ENCODE assay signal across 8 mouse cellular contexts in genomic region chr5:112298226-112298988, GRCm38 (mm10). TPM values are rescaled to one million over a fixed set of nuclear protein-coding genes. Genes with fewer than 3 reads are reported as not detected.
DNase-seq lines count a peak whose midpoint lies in the region; ATAC-seq lines count a peak whose summit lies in the region.

No protein-coding gene starts in this region.

- no peak overlapping the region for H3K4me2 ChIP-seq in intestine, embryonic 16.5 days (ENCODE audit: low read depth, low read length)

- H3K27me3 ChIP-seq in intestine, embryonic 16.5 days (replicated peaks; ENCODE audit: control insufficient read depth, insufficient read depth, low read length), result no peaks in the 10 kb centered on the region

- H3K4me3 ChIP-seq in brown adipose tissue, adult 24 weeks (ENCODE audit: insufficient read depth, low read depth, low read length), result no peak overlapping the region
- no peak overlapping the region for H3K4me3 ChIP-seq in intestine, embryonic 16.5 days (ENCODE audit: low read length)

- H3K9me3 ChIP-seq in intestine, embryonic 16.5 days (ENCODE audit: control insufficient read depth, low read length), result no peaks in the 10 kb centered on the region

- peak; percentile 51 for ATAC-seq in activated CD4-positive, CD25-positive, alpha-beta regulatory T cell, adult 4 months
- ATAC-seq in intestine, embryonic 16.5 days, result peak; percentile 52
- no peak for ATAC-seq in frontal cortex, adult (ENCODE audit: low TSS enrichment)

- WGBS in intestine, embryonic 16.5 days, result 84% methylated on average over 12 of the region's 12 CpGs

- H3K9ac ChIP-seq in intestine, embryonic 16.5 days (ENCODE audit: low read depth, low read length), result peak overlapping the region; percentile 9; the same call in 1 of the 2 replicates

- H3K27ac ChIP-seq in brown adipose tissue, adult 24 weeks (replicated peaks; ENCODE audit: low read depth, low read length), result peak overlapping the region; percentile 52
- H3K27ac ChIP-seq in intestine, embryonic 16.5 days (ENCODE audit: low read length), result peak overlapping the region; percentile 45

- H3K36me3 ChIP-seq in intestine, embryonic 16.5 days (ENCODE audit: control insufficient read depth, insufficient read depth, low read length), result no peaks in the 10 kb centered on the region

- peaks cover 71% of the 10 kb centered on the region for H3K4me1 ChIP-seq in brown adipose tissue, adult 24 weeks (ENCODE audit: control insufficient read depth, insufficient read depth, insufficient read length, low read length)
- peaks cover 50% of the 10 kb centered on the region for H3K4me1 ChIP-seq in intestine, embryonic 16.5 days (ENCODE audit: control insufficient read depth, insufficient read depth, low read length)

- peak; percentile 62 for DNase-seq in lung, postnatal 10 days
- DNase-seq in left cerebral cortex, adult 8-10 months (ENCODE audit: low spot score in 2 of 2), result no peak
- DNase-seq in cerebellum, postnatal 25 days, result no peak
- no peak for DNase-seq in cerebellum, postnatal 4 days (ENCODE audit: low spot score in 2 of 2)

RNA-seq across cellular contexts. Expression of gene Tpst2, which starts 21.9 kb away (rescaled TPM):
- polyA plus RNA-seq in activated CD4-positive, CD25-positive, alpha-beta regulatory T cell, adult 4 months (2017; shearing (Covaris generic)), result 10 to 100 TPM; 75.0 to 86.1 TPM
- polyA plus RNA-seq in brown adipose tissue, adult 24 weeks (2012; ENCODE audit: insufficient read depth, insufficient read length, missing spikeins), result 23.8 and 30.1 TPM in 2 replicates
- 47.4 and 52.0 TPM in 2 replicates for polyA plus RNA-seq in intestine, embryonic 16.5 days (2015; fragmentation: Nextera tagmentation; extraction: Ambion mirVana)
- 10 to 100 TPM; 33.8 to 43.3 (median 38.6) TPM for total RNA-seq in left cerebral cortex, adult 8-10 months (2022)

RNA-seq across cellular contexts. Expression of gene Tfip11, which starts 27.8 kb away (rescaled TPM):
- polyA plus RNA-seq in activated CD4-positive, CD25-positive, alpha-beta regulatory T cell, adult 4 months (2017; shearing (Covaris generic)), result 10 to 100 TPM; 11.8 to 18.4 TPM
- polyA plus RNA-seq in brown adipose tissue, adult 24 weeks (2012; ENCODE audit: insufficient read depth, insufficient read length, missing spikeins), result 9.5 and 9.8 TPM in 2 replicates
- 26.6 and 26.8 TPM in 2 replicates for polyA plus RNA-seq in intestine, embryonic 16.5 days (2015; fragmentation: Nextera tagmentation; extraction: Ambion mirVana)
- 10 to 100 TPM; 43.8 to 51.8 (median 47.0) TPM for total RNA-seq in left cerebral cortex, adult 8-10 months (2022)

RNA-seq across cellular contexts. Expression of gene Crybb1, which starts 42.8 kb away (rescaled TPM):
- not detected for polyA plus RNA-seq in activated CD4-positive, CD25-positive, alpha-beta regulatory T cell, adult 4 months (2017; shearing (Covaris generic))
- not detected in 2 replicates for polyA plus RNA-seq in brown adipose tissue, adult 24 weeks (2012; ENCODE audit: insufficient read depth, insufficient read length, missing spikeins)
- polyA plus RNA-seq in intestine, embryonic 16.5 days (2015; fragmentation: Nextera tagmentation; extraction: Ambion mirVana), result 2.7 and 2.9 TPM in 2 replicates
- total RNA-seq in left cerebral cortex, adult 8-10 months (2022), result 1 to 10 TPM; 4.3 to 8.2 (median 5.4) TPM

RNA-seq across cellular contexts. Expression of gene Srrd, which starts 44.4 kb away (rescaled TPM):
- polyA plus RNA-seq in activated CD4-positive, CD25-positive, alpha-beta regulatory T cell, adult 4 months (2017; shearing (Covaris generic)), result 1 to 10 TPM; 1.5 to 2.7 TPM
- polyA plus RNA-seq in brown adipose tissue, adult 24 weeks (2012; ENCODE audit: insufficient read depth, insufficient read length, missing spikeins), result 8.3 and 14.3 TPM in 2 replicates
- polyA plus RNA-seq in intestine, embryonic 16.5 days (2015; fragmentation: Nextera tagmentation; extraction: Ambion mirVana), result 28.5 and 30.4 TPM in 2 replicates
- 10 to 100 TPM; 25.8 to 27.9 (median 26.8) TPM for total RNA-seq in left cerebral cortex, adult 8-10 months (2022)

RNA-seq across cellular contexts. Expression of gene Hps4, which starts 44.5 kb away (rescaled TPM):
- polyA plus RNA-seq in activated CD4-positive, CD25-positive, alpha-beta regulatory T cell, adult 4 months (2017; shearing (Covaris generic)), result 10 to 100 TPM; 15.2 to 18.3 TPM
- 8.0 and 11.9 TPM in 2 replicates for polyA plus RNA-seq in brown adipose tissue, adult 24 weeks (2012; ENCODE audit: insufficient read depth, insufficient read length, missing spikeins)
- 47.1 and 48.4 TPM in 2 replicates for polyA plus RNA-seq in intestine, embryonic 16.5 days (2015; fragmentation: Nextera tagmentation; extraction: Ambion mirVana)
- total RNA-seq in left cerebral cortex, adult 8-10 months (2022), result 10 to 100 TPM; 23.0 to 32.2 (median 27.6) TPM
